Mouse (Mus musculus) T-cell, adult 2 months (primary cell): ENCODE measurements around the gene Gm17361.
"Not testable (repeated sequence)": the region's sequence is repeated elsewhere in the genome, so short reads cannot be mapped to it uniquely, and the experiment has no call there.

Experiments used
- DNase-seq: peaks from one replicate; pipeline ENCODE4 v3.0.0; 2022; ENCODE audit warnings: low spot score

The Gm17361 gene

DNA sequence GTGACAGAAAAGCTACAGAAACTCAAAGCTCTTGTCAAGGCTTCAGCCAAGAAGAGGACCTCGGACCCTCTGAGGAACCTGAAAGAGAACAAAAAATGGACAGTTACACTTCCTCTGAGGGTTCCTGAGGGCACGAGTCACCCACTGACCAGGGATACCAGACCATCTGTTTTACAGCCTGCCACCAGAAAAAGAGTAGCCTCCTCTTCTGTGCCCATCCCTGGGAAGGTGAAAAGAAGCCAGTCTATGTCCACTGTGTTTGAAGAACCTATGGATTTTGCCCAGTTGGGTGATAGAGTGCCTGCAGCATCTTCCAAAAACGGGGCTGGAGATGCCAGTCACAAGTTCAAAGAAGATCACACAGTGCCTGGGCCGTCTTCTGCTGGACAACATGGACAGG is at the start of gene Gm17361:
TSS of gene Gm17361 (plus strand) at position 301 of the 400 bp plus-strand sequence.
- not testable (repeated sequence) for DNase-seq
